8 mouse cellular contexts compared by ENCODE assay signal in genomic region chr16:43979328-43980109, GRCm38 (mm10). TPM values are rescaled to one million over a fixed set of nuclear protein-coding genes. Genes with fewer than 3 reads are reported as not detected.
DNase-seq lines count a peak whose midpoint lies in the region; ATAC-seq lines count a peak whose summit lies in the region.

TSS of gene Zdhhc23 (minus strand) at chr16:43979791.

- 1% methylated on average over 90 of the region's 103 CpGs for WGBS in liver, embryonic 12.5 days (ENCODE audit: insufficient replicate concordance)
- under 1% methylated on average over 64 of the region's 103 CpGs for WGBS in neural tube, embryonic 11.5 days

- peak within 1 kb of the TSS; percentile 67 for H3K9ac ChIP-seq in liver, embryonic 12.5 days
- peak within 1 kb of the TSS; percentile 39 for H3K9ac ChIP-seq in neural tube, embryonic 11.5 days (ENCODE audit: low read length)

- intact Hi-C loops in heart, postnatal 25 days (cut with DNase I), result no loop called here

- H3K27ac ChIP-seq in liver, embryonic 12.5 days, result no peak within 1 kb of the TSS
- no peak within 1 kb of the TSS for H3K27ac ChIP-seq in neural tube, embryonic 11.5 days (ENCODE audit: low read depth, low read length)

- H3K27me3 ChIP-seq in liver, embryonic 12.5 days (replicated peaks), result peaks cover 28% of the 10 kb centered on the region
- H3K27me3 ChIP-seq in neural tube, embryonic 11.5 days (ENCODE audit: control insufficient read depth, insufficient read depth, low read length), result peaks cover 19% of the 10 kb centered on the region

- peak within 1 kb of the TSS; percentile 70 for H3K4me3 ChIP-seq in liver, embryonic 12.5 days
- peak within 1 kb of the TSS; percentile 72 for H3K4me3 ChIP-seq in neural tube, embryonic 11.5 days (ENCODE audit: low read depth, low read length)

- H3K4me2 ChIP-seq in liver, embryonic 12.5 days, result peak within 1 kb of the TSS; percentile 98
- H3K4me2 ChIP-seq in neural tube, embryonic 11.5 days (ENCODE audit: low read depth), result peak within 1 kb of the TSS; percentile 100

- H3K4me1 ChIP-seq in liver, embryonic 12.5 days, result peaks cover 12% of the 10 kb centered on the region
- H3K4me1 ChIP-seq in neural tube, embryonic 11.5 days (ENCODE audit: control insufficient read depth, insufficient read depth, low read length), result 0 out of 2 replicates have a peak, but pooled peaks cover 3% of the 10 kb centered on the region

- DNase-seq in heart, adult 11 months, result peak; percentile 90
- no peak for DNase-seq in heart, postnatal 25 days (ENCODE audit: low spot score)
- DNase-seq in cerebellum, adult 18-20 months, result peak; percentile 23 to 53
- DNase-seq in kidney, adult 8-10 months, result peak; percentile 31 to 33
- peak; percentile 40 for DNase-seq in neural tube, embryonic 11.5 days (ENCODE audit: low spot score)
- peak; percentile 58 for DNase-seq in testis, postnatal 14 days (ENCODE audit: low spot score)

- H3K36me3 ChIP-seq in liver, embryonic 12.5 days, result no peaks in the 10 kb centered on the region
- H3K36me3 ChIP-seq in neural tube, embryonic 11.5 days (ENCODE audit: control insufficient read depth, insufficient read depth, low read length), result no peaks in the 10 kb centered on the region

- ATAC-seq in granulocyte monocyte progenitor cell, adult 5-6 weeks (replicated peaks; ENCODE audit: poor library complexity, severe bottlenecking), result peak; percentile 69
- ATAC-seq in liver, embryonic 12.5 days, result peak; percentile 72
- ATAC-seq in neural tube, embryonic 11.5 days (ENCODE audit: insufficient read depth, low FRiP score, low TSS enrichment), result peak; percentile 73

- H3K9me3 ChIP-seq in liver, embryonic 12.5 days (replicated peaks), result no peaks in the 10 kb centered on the region
- no peaks in the 10 kb centered on the region for H3K9me3 ChIP-seq in neural tube, embryonic 11.5 days (ENCODE audit: control insufficient read depth, low read length)

RNA-seq across cellular contexts. Expression of gene Zdhhc23, which starts in this region (rescaled TPM):
- total RNA-seq in heart, postnatal 25 days (2021), result under 1 TPM; 0.28 to 0.52 TPM
- 0.60 and 1.4 TPM in 2 replicates for total RNA-seq in granulocyte monocyte progenitor cell, adult 5-6 weeks (2014; fragmentation: Nextera tagmentation)
- total RNA-seq in granulocyte monocyte progenitor cell, adult 5-6 weeks (2017), result 0.52 and 0.78 TPM in 2 replicates
- polyA plus RNA-seq in liver, embryonic 12.5 days (2016; fragmentation: Nextera tagmentation; extraction: Ambion mirVana), result 0.48 and 0.66 TPM in 2 replicates
- 0.23 and 0.31 TPM in 2 replicates for polyA plus RNA-seq in neural tube, embryonic 11.5 days (2014; fragmentation: Nextera tagmentation; extraction: Ambion mirVana)

Comparison
In these comparisons a context has a peak if more than half of its experiments do, and no peak if none do; other contexts are left out.
1. Peak in ATAC-seq, H3K4me3 ChIP-seq, H3K9ac ChIP-seq and H3K4me2 ChIP-seq in liver, embryonic 12.5 days; RNA of the gene not detected or under 1 TPM.
2. Peak in DNase-seq, ATAC-seq, H3K4me3 ChIP-seq, H3K9ac ChIP-seq and H3K4me2 ChIP-seq in neural tube, embryonic 11.5 days; RNA of the gene not detected or under 1 TPM.